Mouse (Mus musculus) cerebellum, postnatal 36 days (tissue): ENCODE data around the gene Skint8.
"Not testable (repeated sequence)": the region's sequence is repeated elsewhere in the genome, so short reads cannot be mapped to it uniquely, and the experiment has no call there.

Experiments
- DNase-seq, 2 experiments: peaks; one replicate each; pipeline ENCODE4 v3.0.0; 2021 to 2022; ENCODE audit warnings: mixed read lengths in 2 of 2

Gene Skint8

DNA sequence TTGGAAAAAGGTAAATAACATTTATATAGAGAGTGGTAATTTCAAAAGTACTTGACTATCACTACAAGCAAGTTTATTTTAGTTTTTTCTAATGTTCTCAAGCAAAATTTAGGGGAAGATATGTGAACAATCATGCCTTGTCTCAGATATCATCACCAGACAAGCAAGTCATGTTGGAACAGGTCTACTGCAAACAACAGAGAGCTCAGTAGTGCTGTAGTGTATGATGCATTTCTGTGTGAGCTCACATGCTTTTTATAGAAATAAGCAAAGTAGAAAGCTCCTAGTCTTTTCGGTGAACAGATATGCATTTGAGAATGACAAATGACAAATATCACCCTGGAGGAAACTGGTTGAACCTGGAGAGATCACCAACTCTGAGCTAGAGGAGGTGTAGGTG is at the start of gene Skint8:
Skint8 (plus strand) TSS at position 301 of the 400 bp plus-strand sequence.
- DNase-seq: no peak

DNA sequence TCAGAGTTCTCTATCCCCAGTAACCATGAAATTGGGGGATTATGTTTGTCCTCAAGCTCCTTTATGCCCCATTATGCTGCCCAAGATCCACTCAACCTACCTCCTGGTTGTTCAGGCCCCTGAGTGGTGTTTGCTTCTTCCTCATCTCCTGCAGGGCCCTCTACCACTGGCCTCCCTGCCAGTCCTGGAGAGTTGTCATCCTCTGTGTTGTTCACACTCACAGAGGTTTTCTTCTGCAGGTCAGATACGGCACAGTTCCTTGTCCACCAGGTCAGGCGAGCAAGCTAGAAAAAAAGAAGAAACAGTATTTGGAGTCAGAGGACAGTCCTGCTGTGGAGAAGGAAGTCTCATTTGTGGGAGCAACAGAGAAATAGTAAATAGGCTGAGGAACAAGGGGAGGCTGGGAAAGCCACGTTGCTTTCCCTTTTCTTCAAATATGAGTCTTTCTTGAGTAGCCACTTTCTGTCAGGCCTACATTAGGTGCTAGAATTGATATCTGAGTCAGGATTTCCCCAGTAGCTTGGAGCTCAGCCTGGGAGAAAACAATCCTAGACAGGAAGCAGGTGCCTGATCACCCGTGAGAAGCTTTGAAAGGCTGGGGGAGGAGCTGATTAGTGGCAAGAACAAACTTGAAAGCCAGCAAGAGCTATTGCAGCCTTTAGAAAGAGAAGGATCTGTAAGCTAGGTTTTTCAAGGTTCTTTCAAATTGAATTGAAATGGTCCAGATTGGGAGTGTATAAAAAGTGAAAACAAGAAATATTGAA is 38.9 kb upstream of the Skint8 start:
- no peak for DNase-seq

DNA sequence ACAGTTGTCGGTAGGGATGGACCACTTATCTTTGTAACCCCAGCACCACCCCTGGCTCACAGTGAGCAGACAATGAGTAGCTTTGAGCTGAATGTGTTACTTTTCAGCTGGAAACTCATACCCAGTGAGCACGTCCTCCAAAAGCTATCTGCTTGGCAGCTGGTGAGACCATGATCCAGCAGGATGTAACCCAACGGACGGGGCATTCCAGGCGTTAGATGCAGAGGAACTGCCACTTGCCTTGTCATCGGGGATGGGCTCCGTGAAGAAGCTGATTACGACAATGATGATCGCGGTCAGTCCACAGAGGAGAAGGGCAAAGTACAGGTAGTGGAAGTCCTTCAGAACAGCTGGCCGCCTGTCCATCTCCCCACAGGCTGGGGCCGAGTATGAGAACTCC is 35.6 kb upstream of the Skint8 start:
- DNase-seq: no peak

DNA sequence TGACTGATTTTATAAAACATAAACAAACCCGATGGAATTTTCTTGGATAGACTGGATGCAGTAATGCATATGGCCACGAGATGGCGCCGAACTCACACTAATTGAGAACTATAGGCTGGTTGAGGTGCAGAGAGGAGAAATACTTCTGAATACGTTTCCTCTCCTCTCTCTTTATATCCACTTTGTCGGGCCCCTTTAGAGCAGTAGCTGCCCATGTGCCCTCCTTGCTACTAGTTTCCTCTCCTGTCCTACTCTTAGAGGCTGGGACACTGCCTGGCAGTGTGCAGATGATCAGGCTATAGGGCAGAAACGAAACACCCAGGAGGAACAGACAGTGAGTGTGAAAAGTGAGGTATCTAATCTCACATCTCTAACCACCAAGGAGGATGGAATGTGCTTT is 33.2 kb upstream of the Skint8 start:
- peak; percentile 47 to 59 for DNase-seq

DNA sequence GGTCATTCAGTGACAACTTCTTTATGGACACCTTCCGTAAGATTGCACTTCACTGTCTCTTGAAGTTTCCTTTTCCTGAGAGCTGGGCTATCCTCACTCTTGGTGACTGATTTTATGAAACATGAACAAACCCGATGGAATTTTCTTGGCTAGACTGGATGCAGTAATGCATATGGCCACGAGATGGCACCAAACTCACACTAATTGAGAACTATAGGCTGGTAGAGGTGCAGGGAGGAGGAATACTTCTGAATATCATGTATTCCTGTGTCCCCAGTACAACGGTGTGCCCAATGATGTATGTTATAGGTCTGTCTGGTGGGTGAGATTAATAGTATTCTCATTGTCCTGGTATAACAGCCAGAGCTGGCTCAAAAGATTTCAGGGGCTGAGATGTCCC is 32.6 kb upstream of the Skint8 start:
- peak; percentile 50 to 69 for DNase-seq

DNA sequence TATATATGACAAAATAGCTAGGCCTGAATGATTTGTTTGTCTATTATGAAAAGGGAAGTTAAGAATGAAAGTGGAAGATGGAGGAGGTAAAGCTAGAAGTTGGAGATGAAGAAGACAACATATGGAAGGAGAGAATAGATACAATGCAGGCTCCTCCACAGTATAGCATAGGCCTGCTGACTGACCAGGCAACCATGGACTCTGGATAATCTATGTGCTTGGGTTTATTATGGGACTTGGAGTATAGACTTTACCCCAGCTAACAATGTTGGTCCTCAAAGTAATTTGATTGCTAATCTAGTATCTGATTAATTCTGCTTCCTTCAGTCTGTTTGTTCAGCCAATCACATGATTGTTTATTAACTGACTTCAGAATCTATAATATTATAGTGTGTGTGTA is 27.1 kb upstream of the Skint8 start:
- DNase-seq: no peak

DNA sequence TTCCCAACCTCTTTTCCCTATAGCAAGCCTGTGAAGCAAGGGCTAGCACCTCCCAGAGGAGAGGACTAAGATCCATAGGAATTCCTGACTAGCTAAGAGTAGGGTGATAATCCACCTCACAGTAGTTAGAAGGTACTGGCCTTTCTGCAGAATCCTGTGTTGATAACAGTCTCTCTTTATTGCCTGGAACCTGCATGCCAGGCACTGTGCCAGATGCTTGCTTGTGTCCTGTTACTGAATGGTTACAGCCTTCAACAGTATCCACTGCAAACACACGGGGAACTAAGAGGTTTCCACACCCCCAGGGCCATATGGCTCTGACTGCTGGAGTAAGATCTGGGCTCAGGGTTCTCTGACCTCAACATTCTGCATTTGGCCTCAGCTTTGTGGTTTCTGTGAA is 21.4 kb upstream of the Skint8 start:
- DNase-seq: no peak

DNA sequence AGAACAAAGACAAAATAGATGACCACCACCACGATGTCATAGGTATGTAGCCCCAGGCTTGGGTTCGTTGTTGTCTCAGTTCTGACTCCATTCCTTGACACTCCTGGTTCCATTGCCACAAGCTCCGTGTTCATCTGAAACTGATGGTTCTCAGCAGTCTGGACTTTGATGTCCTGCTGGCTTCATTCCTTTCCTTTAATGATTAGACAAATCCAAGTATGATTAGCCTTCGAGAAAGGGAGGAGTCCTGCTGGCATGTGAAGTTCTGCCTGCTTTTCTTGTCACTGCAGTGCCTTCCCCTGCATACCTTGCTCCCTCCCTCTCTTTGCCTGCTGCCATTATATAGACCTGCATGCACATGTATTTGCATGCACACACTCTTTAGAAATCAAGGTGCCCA is 20.6 kb upstream of the Skint8 start:
- DNase-seq: no peak

DNA sequence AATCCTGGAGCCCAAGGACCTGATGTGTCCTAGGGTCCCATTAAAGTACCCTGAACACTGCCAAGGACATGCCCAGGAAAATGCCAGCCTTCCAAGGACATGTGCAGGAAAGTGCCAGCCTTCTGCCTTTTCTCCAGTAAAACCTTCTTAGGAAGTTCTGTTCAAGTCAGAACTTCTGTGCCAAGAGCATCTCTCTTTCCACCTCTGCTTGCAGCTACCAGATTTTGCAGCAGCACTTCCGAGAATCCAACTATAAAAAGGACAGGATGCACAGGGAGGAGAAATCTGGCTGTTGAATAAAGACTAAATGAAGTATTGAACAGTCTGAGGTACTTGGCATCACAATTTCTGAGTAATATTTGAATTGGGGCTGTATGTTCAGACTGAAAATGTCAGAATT is 18.7 kb upstream of the Skint8 start:
- not testable (repeated sequence) for DNase-seq

DNA sequence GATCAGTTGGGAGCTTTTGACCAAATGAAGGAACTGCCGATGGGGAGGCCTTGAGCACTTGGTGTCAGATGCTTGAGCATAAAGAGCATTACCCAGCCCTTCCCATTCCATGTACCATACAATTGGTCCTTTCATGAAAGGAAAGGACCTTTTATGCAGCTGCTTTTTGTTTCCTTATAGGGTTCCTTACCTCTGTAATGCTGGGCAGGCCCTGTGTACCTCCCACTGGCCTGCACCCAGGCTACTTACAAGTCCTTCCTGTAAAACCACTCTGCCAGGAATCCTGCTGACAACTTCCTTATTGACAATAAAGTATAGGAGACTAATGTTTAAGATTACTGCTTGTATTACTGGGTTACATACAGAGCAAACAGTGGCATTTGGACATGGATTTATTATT is 17.7 kb upstream of the Skint8 start:
- DNase-seq: no peak

DNA sequence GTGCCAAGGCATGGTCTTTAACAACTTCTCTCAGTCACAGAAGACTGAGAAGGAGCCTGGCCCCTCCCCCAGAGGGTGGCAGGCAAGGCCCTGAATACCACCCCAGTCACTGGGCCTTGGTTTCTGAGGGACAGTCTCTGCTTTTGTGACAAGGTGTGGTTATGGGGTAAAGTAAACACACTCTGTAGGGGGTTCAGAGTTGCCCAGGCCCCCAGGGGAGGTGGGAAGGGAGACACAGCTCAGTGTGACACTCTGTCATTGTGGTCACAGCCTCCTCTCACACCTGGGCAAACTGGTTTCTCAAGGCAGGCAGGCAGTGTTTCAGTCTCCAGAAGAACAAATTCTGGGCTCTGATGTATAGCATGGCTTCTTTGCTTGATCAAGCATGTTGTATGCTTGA is 16.4 kb upstream of the Skint8 start, which contains the start of gene Slc5a9:
Slc5a9 (minus strand) TSS at position 144 of the 400 bp plus-strand sequence.
- DNase-seq: no peak

DNA sequence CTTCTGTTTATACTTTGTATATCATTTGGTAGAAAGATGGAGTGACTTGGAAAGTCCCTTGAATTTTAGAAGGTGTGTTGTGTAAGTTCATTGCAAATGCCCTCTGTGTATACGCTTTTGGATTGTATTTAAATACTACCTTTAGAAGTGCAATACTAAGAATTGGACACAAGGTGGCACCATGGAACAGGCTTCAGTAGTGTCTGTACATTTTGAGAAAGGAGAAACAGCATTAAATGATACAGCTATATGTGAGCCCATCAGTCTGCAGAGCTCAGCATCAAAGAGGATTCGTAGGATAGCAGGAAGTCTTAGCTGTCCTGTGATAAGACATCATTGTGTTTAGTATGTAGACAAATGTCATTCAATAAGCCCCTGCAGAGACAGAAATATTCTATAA is 11.3 kb upstream of the Skint8 start:
- no peak for DNase-seq

DNA sequence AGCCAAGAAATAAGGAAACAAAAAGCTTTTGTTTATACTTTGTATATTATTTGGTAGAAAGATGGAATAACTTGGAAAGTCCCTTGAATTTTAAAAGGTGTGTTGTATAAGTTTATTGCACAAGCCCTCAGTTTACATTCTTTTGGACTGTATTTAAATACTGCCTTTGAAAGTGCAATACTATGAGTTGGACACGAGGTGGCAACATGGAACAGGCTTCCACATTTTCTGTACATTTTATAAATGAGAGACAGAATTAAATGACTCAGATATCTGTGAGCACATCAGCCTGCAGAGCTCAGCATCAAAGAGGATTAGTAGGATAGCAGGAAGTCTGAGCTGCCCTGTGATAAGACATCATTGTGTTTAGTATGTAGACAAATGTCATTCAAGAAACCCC is 42.1 kb downstream of the Skint8 start:
- DNase-seq: no peak

DNA sequence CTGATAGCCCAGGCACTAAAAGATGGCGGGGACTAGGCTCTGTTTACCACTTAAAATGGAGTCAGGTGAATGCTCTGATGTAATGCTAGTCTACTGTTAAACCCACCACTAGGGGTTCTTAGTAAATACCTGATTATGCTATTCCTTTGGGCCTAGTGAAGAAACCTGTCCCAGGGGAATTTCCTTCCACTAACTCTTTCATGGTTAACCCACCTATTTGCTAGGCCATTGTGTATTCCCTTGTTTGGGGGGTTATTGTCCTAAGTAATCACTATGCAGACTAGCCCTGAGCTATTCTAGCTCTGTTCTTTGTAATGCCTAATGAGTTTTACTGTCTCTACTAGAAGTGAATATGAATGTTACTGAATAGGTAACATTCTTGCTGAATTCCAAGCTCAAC is 44.0 kb downstream of the Skint8 start:
- not testable (repeated sequence) for DNase-seq

DNA sequence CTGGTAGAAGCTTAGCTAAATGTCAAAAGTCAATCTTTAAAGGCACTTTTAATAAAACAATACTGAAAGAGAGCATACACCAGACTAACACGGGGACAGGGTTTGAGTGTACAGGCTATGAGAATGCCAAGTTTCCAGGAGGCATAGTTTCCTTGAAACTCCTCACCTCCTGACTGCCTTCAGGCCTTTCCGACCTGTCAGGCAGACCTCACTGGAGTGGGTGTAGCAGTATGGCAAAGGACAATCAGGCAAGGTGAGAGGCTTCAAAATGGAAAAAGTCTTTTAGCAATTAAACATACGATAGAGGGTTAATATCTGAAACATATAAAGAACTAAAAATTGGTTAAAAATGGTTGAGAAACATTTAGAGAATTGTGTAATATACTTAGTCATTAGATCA is 44.5 kb downstream of the Skint8 start:
- DNase-seq: no peak

DNA sequence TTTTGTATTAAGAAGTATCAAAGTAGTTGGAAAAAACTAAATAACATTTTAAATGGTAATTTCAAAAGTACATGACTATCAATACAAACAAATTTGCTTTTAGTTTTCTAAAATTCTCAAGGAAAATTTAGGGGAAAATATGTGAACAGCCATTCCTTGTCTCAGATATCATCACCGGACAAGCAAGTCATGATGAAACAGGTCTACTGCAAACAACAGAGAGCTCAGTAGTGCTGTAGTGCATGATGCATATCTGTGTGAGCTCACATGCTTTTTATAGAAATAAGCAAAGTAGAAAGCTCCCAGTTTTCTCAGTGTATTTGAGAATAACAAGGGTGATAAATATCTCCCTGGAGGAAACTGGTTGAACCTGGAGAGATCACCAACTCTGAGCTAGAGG is 53.4 kb downstream of the Skint8 start, which contains the start of gene Skint7:
Skint7 (plus strand) TSS at position 301 of the 400 bp plus-strand sequence.
- no peak for DNase-seq
